Mouse (Mus musculus) limb, embryonic 13.5 days (tissue): ENCODE measurements around the gene Mtcl1. TPM values are rescaled to one million over a fixed set of nuclear protein-coding genes. Genes with fewer than 3 reads are reported as not detected.

Source experiments
- ATAC-seq: fragments of 200-750 bp; cut with Nextera tagmentation; 2 replicates; pipeline ENCODE4 v1.8.0; 2017; ENCODE audit warnings: low read depth, moderate number of reproducible peaks, moderate TSS enrichment; ENCODE audit not compliant: low FRiP score
- H3K27ac ChIP-seq: fragments of 300-500 bp; sonication (generic); 2 replicates; pipeline ENCODE4 v1.5.1; 2015; ENCODE audit warnings: inconsistent platforms, mild to moderate bottlenecking, moderate library complexity
- H3K27me3 ChIP-seq: fragments of 300-500 bp; sonication (generic); 2 replicates; pipeline ENCODE4 v1.6.1; 2015; ENCODE audit warnings: mild to moderate bottlenecking, inconsistent platforms
- H3K36me3 ChIP-seq: fragments of 300-500 bp; sonication (generic); 2 replicates; pipeline ENCODE4 v1.6.1; 2015; ENCODE audit warnings: inconsistent platforms, mild to moderate bottlenecking, moderate library complexity
- H3K4me1 ChIP-seq: fragments of 300-500 bp; sonication (generic); 2 replicates; pipeline ENCODE4 v1.6.1; 2015; ENCODE audit warnings: inconsistent platforms
- H3K4me2 ChIP-seq: fragments of 300-500 bp; sonication (generic); replicated peaks from 2 replicates; pipeline ENCODE4 v1.6.1; 2015; ENCODE audit warnings: inconsistent platforms, mild to moderate bottlenecking, moderate library complexity
- H3K4me3 ChIP-seq: fragments of 300-500 bp; sonication (generic); 2 replicates; pipeline ENCODE4 v1.5.1; 2015; ENCODE audit warnings: moderate library complexity, mild to moderate bottlenecking, inconsistent platforms
- H3K9ac ChIP-seq: fragments of 300-500 bp; sonication (generic); 2 replicates; pipeline ENCODE4 v1.6.1; 2015; ENCODE audit warnings: mild to moderate bottlenecking, inconsistent platforms
- H3K9me3 ChIP-seq: fragments of 300-500 bp; sonication (generic); 2 replicates; pipeline ENCODE4 v1.6.1; 2016; ENCODE audit warnings: inconsistent platforms
- WGBS: fragments of 180-500 bp; shearing (Covaris S2); methylation state at CpG from one replicate; pipeline ENCODE4 v1.1.7; 2015; 5-methylcytosine and 5-hydroxymethylcytosine counted together
- polyA plus RNA-seq: library from polyadenylated mRNA; unstranded; fragments of >200 nt; fragmentation: Nextera tagmentation; extraction: Ambion mirVana; gene quantifications from 2 replicates; pipeline ENCODE4 v1.2.1, GENCODE M21; 2015

The Mtcl1 gene
- polyA plus RNA-seq, 1 experiment from 2014 or later = 4.5 TPM

GRCm38 (mm10) chr17:66326552-66327045 lies 123.0 kb downstream of the Mtcl1 start:
- Histone ChIP-seq H3K27ac (no peak overlapping the region), H3K27me3 (no peaks in the 10 kb centered on the region), H3K4me2 (no peak overlapping the region), H3K4me1 (0 out of 2 replicates have a peak, but pooled peaks cover 4% of the 10 kb centered on the region), H3K9ac (no peak overlapping the region), H3K4me3 (no peak overlapping the region), H3K9me3 (no peaks in the 10 kb centered on the region), H3K36me3 (no peaks in the 10 kb centered on the region)
- no peak for ATAC-seq
- 92% methylated on average over 5 of the region's 5 CpGs for WGBS

DNA sequence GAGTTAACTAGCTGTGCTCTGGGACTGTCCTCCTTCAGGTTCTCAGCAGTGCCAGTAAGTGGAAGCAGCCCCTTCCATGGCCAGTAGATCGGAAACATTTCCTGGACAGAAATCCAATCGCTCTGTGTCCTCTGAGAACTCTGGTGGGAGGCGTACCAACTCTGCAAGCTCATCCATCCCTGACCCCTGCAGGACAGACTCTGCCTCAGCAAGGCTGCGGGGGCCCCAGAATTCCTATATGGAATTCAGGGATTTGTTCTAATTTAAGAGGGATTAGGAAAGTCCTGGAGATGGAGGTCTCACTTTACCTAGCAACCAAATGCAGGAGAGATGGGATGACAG lies 123.4 kb downstream of the Mtcl1 start:
- Histone ChIP-seq H3K4me2 (no peak overlapping the region), H3K36me3 (no peaks in the 10 kb centered on the region), H3K27ac (no peak overlapping the region), H3K27me3 (no peaks in the 10 kb centered on the region), H3K9ac (no peak overlapping the region), H3K4me1 (0 out of 2 replicates have a peak, but pooled peaks cover 6% of the 10 kb centered on the region), H3K4me3 (no peak overlapping the region), H3K9me3 (no peaks in the 10 kb centered on the region)
- no peak for ATAC-seq
- WGBS = 78% methylated on average over 4 of the region's 4 CpGs

- WGBS = 59% methylated on average over 14 of the region's 14 CpGs
- Histone ChIP-seq H3K4me1 (0 out of 2 replicates have a peak, but pooled peaks cover 7% of the 10 kb centered on the region), H3K36me3 (no peaks in the 10 kb centered on the region), H3K4me3 (no peak overlapping the region), H3K9me3 (no peaks in the 10 kb centered on the region), H3K27me3 (no peaks in the 10 kb centered on the region), H3K4me2 (no peak overlapping the region), H3K9ac (no peak overlapping the region), H3K27ac (no peak overlapping the region)
- ATAC-seq = no peak
These were observed 123.9 kb downstream of the Mtcl1 start for GRCm38 (mm10) chr17:66325440-66326203.

- ATAC-seq = no peak
- H3K27me3 ChIP-seq = no peaks in the 10 kb centered on the region
- H3K4me2 ChIP-seq = no peak overlapping the region
- no peaks in the 10 kb centered on the region for H3K9me3 ChIP-seq
- no peak overlapping the region for H3K27ac ChIP-seq
- no peak overlapping the region for H3K4me3 ChIP-seq
- 86% methylated on average over 3 of the region's 3 CpGs for WGBS
- H3K36me3 ChIP-seq = no peaks in the 10 kb centered on the region
- 0 out of 2 replicates have a peak, but pooled peaks cover 8% of the 10 kb centered on the region for H3K4me1 ChIP-seq
- H3K9ac ChIP-seq = no peak overlapping the region
These were observed 124.7 kb downstream of the Mtcl1 start for GRCm38 (mm10) chr17:66324836-66325235.

- Histone ChIP-seq H3K36me3 (no peaks in the 10 kb centered on the region), H3K27ac (no peak overlapping the region), H3K27me3 (no peaks in the 10 kb centered on the region), H3K4me1 (0 out of 2 replicates have a peak, but pooled peaks cover 8% of the 10 kb centered on the region), H3K4me3 (no peak overlapping the region), H3K4me2 (no peak overlapping the region), H3K9me3 (no peaks in the 10 kb centered on the region), H3K9ac (no peak overlapping the region)
- 76% methylated on average over 15 of the region's 15 CpGs for WGBS
- no peak for ATAC-seq
These were observed 126.8 kb downstream of the Mtcl1 start for GRCm38 (mm10) chr17:66322646-66323255.

GRCm38 (mm10) chr17:66321933-66322332 lies 127.6 kb downstream of the Mtcl1 start:
- 81% methylated on average over 14 of the region's 14 CpGs for WGBS
- Histone ChIP-seq H3K4me3 (no peak overlapping the region), H3K9me3 (no peaks in the 10 kb centered on the region), H3K9ac (no peak overlapping the region), H3K4me1 (0 out of 2 replicates have a peak, but pooled peaks cover 8% of the 10 kb centered on the region), H3K36me3 (no peaks in the 10 kb centered on the region), H3K27me3 (no peaks in the 10 kb centered on the region), H3K4me2 (no peak overlapping the region), H3K27ac (no peak overlapping the region)
- ATAC-seq = no peak

DNA sequence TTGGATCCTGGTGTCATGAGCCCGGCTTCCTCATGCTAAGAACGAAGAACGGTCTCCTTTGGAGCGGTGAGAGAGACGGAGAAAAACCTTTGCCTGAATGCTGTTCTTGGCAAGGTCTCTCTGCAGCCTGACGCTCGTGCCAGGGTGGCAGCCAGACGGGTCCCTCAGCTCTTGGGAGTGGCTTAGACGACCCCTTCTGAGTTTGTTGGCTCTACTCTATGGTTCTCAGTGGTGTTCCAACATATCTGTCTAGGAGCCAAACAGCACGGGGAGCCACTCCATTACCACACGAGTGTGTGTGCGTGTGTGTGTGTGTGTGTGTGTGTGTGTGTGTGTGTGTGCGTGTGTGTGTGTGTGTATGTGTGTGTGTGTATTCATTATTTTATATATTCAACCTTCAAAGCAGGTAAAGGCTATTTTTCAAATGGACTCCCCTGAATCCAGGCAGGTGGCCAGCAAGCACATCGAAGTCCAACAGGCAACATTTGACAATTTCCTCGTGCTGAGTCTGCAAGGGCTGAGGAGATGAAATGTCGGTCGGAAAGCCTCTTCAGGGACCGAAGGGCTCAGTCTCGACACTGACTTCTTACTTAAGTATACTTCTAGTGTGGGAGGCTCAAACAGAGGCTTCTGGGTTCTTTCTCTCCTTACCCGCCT lies 128.7 kb downstream of the Mtcl1 start:
- no peak overlapping the region; the same call in 1 of the 2 replicates for H3K27ac ChIP-seq
- no peak overlapping the region for H3K4me2 ChIP-seq
- H3K4me3 ChIP-seq = no peak overlapping the region
- no peaks in the 10 kb centered on the region for H3K27me3 ChIP-seq
- no peaks in the 10 kb centered on the region for H3K9me3 ChIP-seq
- no peak for ATAC-seq
- 80% methylated on average over 20 of the region's 20 CpGs for WGBS
- H3K36me3 ChIP-seq = no peaks in the 10 kb centered on the region
- H3K4me1 ChIP-seq = peaks cover 10% of the 10 kb centered on the region
- H3K9ac ChIP-seq = no peak overlapping the region

- ATAC-seq = no peak
- H3K27ac ChIP-seq = no peak overlapping the region
- 89% methylated on average over 3 of the region's 3 CpGs for WGBS
- no peak overlapping the region for H3K4me3 ChIP-seq
- H3K36me3 ChIP-seq = no peaks in the 10 kb centered on the region
- no peaks in the 10 kb centered on the region for H3K9me3 ChIP-seq
- no peaks in the 10 kb centered on the region for H3K27me3 ChIP-seq
- H3K4me1 ChIP-seq = peaks cover 29% of the 10 kb centered on the region
- no peak overlapping the region for H3K9ac ChIP-seq
- H3K4me2 ChIP-seq = no peak overlapping the region
These were observed 131.5 kb downstream of the Mtcl1 start for GRCm38 (mm10) chr17:66318031-66318430.

- ATAC-seq = no peak
- no peak overlapping the region for H3K27ac ChIP-seq
- H3K4me1 ChIP-seq = peaks cover 29% of the 10 kb centered on the region
- H3K4me2 ChIP-seq = no peak overlapping the region
- WGBS = 92% methylated on average over 4 of the region's 4 CpGs
- no peak overlapping the region for H3K4me3 ChIP-seq
- no peaks in the 10 kb centered on the region for H3K36me3 ChIP-seq
- H3K9me3 ChIP-seq = no peaks in the 10 kb centered on the region
- no peaks in the 10 kb centered on the region for H3K27me3 ChIP-seq
- H3K9ac ChIP-seq = no peak overlapping the region
These were observed 132.0 kb downstream of the Mtcl1 start for GRCm38 (mm10) chr17:66317576-66317975.

- Histone ChIP-seq H3K4me3 (no peak overlapping the region), H3K36me3 (no peaks in the 10 kb centered on the region), H3K4me2 (no peak overlapping the region), H3K9me3 (no peaks in the 10 kb centered on the region), H3K27ac (no peak overlapping the region), H3K9ac (no peak overlapping the region), H3K4me1 (peaks cover 29% of the 10 kb centered on the region), H3K27me3 (no peaks in the 10 kb centered on the region)
- ATAC-seq = no peak
- 84% methylated on average over 5 of the region's 5 CpGs for WGBS
These were observed 132.4 kb downstream of the Mtcl1 start for GRCm38 (mm10) chr17:66317156-66317555.

- Histone ChIP-seq H3K4me2 (peak overlapping the region; percentile 46), H3K27ac (no peak overlapping the region; the same call in 1 of the 2 replicates), H3K4me1 (peaks cover 20% of the 10 kb centered on the region), H3K9ac (no peak overlapping the region), H3K36me3 (no peaks in the 10 kb centered on the region), H3K27me3 (no peaks in the 10 kb centered on the region), H3K4me3 (no peak overlapping the region), H3K9me3 (no peaks in the 10 kb centered on the region)
- ATAC-seq = 0 out of 2 replicates have a peak, but pooled peaks have one; percentile 38
- WGBS = 5% methylated on average over 10 of the region's 10 CpGs
These were observed 134.1 kb downstream of the Mtcl1 start for GRCm38 (mm10) chr17:66315451-66315850.
